Mouse (Mus musculus) heart, postnatal 0 days (tissue): Measurements from ENCODE around the gene Rnaseh2b. TPM values are rescaled to one million over a fixed set of nuclear protein-coding genes. Genes with fewer than 3 reads are reported as not detected.

Experiments used
- ATAC-seq: fragments of 200-750 bp; cut with Nextera tagmentation; 2 replicates; pipeline ENCODE4 v1.8.0; 2017; ENCODE audit warnings: low read depth, moderate number of reproducible peaks, moderate library complexity; ENCODE audit not compliant: insufficient read depth
- DNase-seq: peaks from one replicate; pipeline ENCODE4 v3.0.0-alpha.2; 2016; ENCODE audit warnings: low spot score
- H3K27ac ChIP-seq: fragments of 300-500 bp; sonication (generic); 2 replicates; pipeline ENCODE4 v1.5.1; 2014; ENCODE audit warnings: low read depth, mild to moderate bottlenecking
- H3K27me3 ChIP-seq: fragments of 300-500 bp; sonication (generic); 2 replicates; pipeline ENCODE4 v1.6.1; 2014; ENCODE audit warnings: low read length, mixed read lengths; ENCODE audit not compliant: control insufficient read depth, insufficient read depth
- H3K36me3 ChIP-seq: fragments of 300-500 bp; sonication (generic); replicated peaks from 2 replicates; pipeline ENCODE4 v1.6.1; 2014; ENCODE audit warnings: low read length, mixed read lengths; ENCODE audit not compliant: control insufficient read depth, insufficient read depth
- H3K4me1 ChIP-seq: fragments of 300-500 bp; sonication (generic); 2 replicates; pipeline ENCODE4 v1.6.1; 2014; ENCODE audit warnings: antibody characterized with exemption; ENCODE audit not compliant: control insufficient read depth, insufficient read depth
- H3K4me2 ChIP-seq: fragments of 300-500 bp; sonication (generic); 2 replicates; pipeline ENCODE4 v1.6.1; 2014; ENCODE audit warnings: low read depth, mild to moderate bottlenecking, low read length, moderate library complexity
- H3K4me3 ChIP-seq: fragments of 300-500 bp; sonication (generic); 2 replicates; pipeline ENCODE4 v1.5.1; 2014; ENCODE audit warnings: low read depth, low read length
- H3K9ac ChIP-seq: fragments of 300-500 bp; sonication (generic); replicated peaks from 2 replicates; pipeline ENCODE4 v1.6.1; 2014; ENCODE audit warnings: low read depth, low read length, mixed read lengths
- H3K9me3 ChIP-seq: fragments of 300-500 bp; sonication (generic); replicated peaks from 2 replicates; pipeline ENCODE4 v1.6.1; 2016; ENCODE audit warnings: low read length; ENCODE audit not compliant: control insufficient read depth
- CTCF ChIP-seq: IDR thresholded peaks from 2 replicates; pipeline ENCODE4 v1.5.1; 2016; ENCODE audit warnings: antibody characterized with exemption, control low read depth, low read depth
- EP300 ChIP-seq: IDR thresholded peaks from 2 replicates; pipeline ENCODE4 v1.6.1; 2016; ENCODE audit warnings: antibody characterized with exemption, low read depth
- WGBS: fragments of 180-500 bp; shearing (Covaris S2); extraction: QIAGEN DNeasy Blood & Tissue Kit; methylation state at CpG from one replicate; pipeline ENCODE4 v1.1.7; 2014; 5-methylcytosine and 5-hydroxymethylcytosine counted together
- polyA plus RNA-seq: library from polyadenylated mRNA; unstranded; fragments of >200 nt; fragmentation: Nextera tagmentation; extraction: Ambion mirVana; gene quantifications from 2 replicates; pipeline ENCODE4 v1.2.1, GENCODE M21; 2015
- total RNA-seq: library from RNA; depleted of rRNA; stranded (reverse); fragments of >200 nt; gene quantifications from 2 replicates; pipeline ENCODE4 v1.2.3, GENCODE M21; 2014; ENCODE audit warnings: low replicate concordance

The Rnaseh2b gene
- total and polyA plus RNA-seq, 2 experiments from 2014 or later: 23.9 to 38.0 TPM

DNA sequence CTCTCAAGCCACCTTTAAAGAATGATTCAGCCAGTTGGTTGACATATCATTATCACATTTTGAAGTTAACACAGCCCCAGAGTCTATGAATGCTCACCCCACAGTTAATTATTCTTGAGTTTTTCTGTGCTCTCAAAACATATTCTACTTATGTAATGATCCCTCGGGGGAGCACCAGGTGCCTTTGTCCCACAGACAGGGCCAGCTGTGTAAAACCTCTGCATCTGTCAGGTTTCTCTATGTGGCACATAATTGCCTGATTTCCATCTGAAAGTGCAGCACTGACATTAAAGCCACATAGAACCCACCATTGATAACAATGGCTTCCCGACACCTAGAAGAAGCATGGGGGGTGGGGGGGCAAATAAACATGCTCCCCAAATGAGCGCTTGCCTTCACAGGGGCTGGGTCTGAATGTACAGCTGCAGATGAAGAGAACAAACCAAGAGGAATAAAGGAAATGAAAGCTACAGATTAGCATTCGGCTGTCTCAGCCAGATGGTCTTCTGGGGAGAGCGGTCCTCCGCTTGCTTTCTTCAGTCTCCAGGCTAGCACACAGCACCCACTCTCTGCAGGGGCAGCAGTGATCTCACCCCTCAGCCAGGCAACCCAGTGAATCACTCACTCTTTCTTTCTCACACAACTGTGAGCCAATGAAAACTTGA, 96.8 kb downstream of the Rnaseh2b start:
- no peak overlapping the region for H3K27ac ChIP-seq
- no peaks in the 10 kb centered on the region for H3K36me3 ChIP-seq
- no peak overlapping the region for H3K9ac ChIP-seq
- no peaks in the 10 kb centered on the region for H3K27me3 ChIP-seq
- peak overlapping the region; percentile 10; the same call in 1 of the 2 replicates for H3K4me2 ChIP-seq
- 61% methylated on average over 6 of the region's 6 CpGs for WGBS
- no peaks in the 10 kb centered on the region for H3K9me3 ChIP-seq
- H3K4me3 ChIP-seq: no peak overlapping the region
- DNase-seq: no peak
- ATAC-seq: peak; percentile 49; the same call in 1 of the 2 replicates
- peaks cover 6% of the 10 kb centered on the region; the same call in 1 of the 2 replicates for H3K4me1 ChIP-seq
- TF ChIP-seq CTCF (no peak), EP300 (no peak)

DNA sequence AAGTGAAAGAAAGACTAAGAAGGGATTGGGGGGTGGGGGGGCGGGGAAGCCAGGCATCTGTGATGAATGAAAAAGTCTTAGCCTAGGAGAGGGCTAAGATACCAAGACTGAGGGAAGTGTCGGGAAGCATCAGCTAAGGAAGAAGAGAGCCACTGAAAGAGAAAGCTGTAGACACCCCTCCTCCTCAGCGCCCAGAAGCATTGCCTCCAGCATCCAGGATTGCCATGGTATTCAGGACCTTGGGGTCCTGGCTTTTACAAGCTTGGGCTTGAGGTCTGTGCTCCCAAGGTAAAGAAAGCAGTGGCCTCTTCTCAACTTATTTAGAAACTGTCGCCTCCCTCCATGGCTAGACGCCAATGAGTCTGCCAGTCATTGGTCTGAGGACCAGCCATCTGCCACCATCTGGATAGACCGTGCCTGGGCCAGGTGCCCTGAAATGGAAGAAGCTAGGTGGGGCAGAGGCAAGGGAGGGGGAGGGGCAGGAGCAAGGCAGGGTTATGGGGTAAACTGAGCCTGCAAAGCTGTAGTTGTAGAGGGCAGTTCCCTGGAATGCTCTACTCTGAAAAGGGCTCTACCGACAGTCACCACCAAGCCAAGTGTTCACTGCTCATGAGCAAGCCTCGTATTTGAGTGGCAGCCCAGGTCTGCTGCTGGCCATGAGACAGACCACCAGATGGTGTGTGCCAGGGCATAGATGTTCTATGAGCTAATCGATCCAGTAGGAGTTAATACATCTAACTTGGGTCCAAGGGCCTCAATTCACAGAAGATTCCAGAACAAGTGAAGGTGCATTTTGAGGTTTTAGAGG, 97.5 kb downstream of the Rnaseh2b start:
- TF ChIP-seq EP300: no peak
- no peak for TF ChIP-seq CTCF
- 0 out of 2 replicates have a peak overlapping the region, but pooled peaks have one; percentile 15 for H3K27ac ChIP-seq

DNA sequence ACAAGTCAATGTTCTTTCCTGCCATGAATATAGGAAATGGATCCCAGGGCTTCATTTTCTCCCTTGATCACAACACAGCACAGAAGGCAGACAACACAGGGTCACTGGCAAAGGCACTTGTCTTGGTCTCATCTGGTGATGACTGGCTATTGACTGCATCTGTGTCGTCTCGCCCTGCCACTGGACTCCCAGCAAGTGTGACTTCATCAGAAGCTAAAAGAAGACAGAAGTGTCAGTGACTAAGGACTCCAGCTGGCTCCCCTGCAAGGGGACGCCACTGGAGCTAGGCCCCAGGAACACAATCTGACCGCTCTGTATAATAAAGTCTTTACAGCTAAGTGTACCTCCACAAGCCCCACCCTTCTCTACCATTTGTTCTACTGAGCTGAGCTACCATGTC, 100.4 kb downstream of the Rnaseh2b start:
- Histone ChIP-seq H3K4me2 (no peak overlapping the region), H3K4me1 (peaks cover 10% of the 10 kb centered on the region), H3K4me3 (no peak overlapping the region), H3K9me3 (no peaks in the 10 kb centered on the region), H3K27me3 (no peaks in the 10 kb centered on the region), H3K9ac (no peak overlapping the region), H3K27ac (no peak overlapping the region), H3K36me3 (no peaks in the 10 kb centered on the region)
- DNase-seq (no peak), ATAC-seq (no peak)
- WGBS: 43% methylated on average over 4 of the region's 4 CpGs
- TF ChIP-seq CTCF (no peak), EP300 (no peak)

More for the DNA sequence above, 97.5 kb downstream of the Rnaseh2b start:
- H3K36me3 ChIP-seq: no peaks in the 10 kb centered on the region
- H3K4me2 ChIP-seq: peak overlapping the region; percentile 10; the same call in 1 of the 2 replicates
- no peak overlapping the region for H3K4me3 ChIP-seq
- H3K4me1 ChIP-seq: peaks cover 6% of the 10 kb centered on the region; the same call in 1 of the 2 replicates
- no peaks in the 10 kb centered on the region for H3K27me3 ChIP-seq
- H3K9me3 ChIP-seq: no peaks in the 10 kb centered on the region
- no peak for ATAC-seq
- no peak overlapping the region for H3K9ac ChIP-seq
- WGBS: 68% methylated on average over 9 of the region's 9 CpGs
- DNase-seq: no peak

DNA sequence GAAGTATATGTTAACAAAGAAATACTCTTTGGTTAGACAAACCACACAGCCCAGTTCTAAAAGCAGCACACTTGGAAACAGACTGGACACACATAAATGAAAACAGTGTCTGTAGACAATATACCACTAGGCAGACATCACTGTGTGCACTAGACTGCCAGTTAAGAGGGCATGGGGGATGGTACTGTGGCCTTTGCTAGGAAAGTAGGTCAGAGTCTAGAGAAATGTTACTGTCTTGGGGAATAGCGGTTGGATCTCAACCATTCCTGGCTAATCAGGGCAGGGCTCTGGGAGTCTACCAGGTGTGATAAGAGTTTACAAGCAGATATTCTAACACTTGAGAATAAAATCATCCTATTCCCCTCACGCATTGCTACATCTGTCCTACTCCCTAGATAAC, 103.0 kb downstream of the Rnaseh2b start:
- Histone ChIP-seq H3K4me2 (no peak overlapping the region), H3K4me1 (peaks cover 4% of the 10 kb centered on the region), H3K36me3 (no peaks in the 10 kb centered on the region), H3K27me3 (no peaks in the 10 kb centered on the region), H3K4me3 (no peak overlapping the region), H3K9ac (no peak overlapping the region), H3K9me3 (no peaks in the 10 kb centered on the region), H3K27ac (no peak overlapping the region)
- no peak for TF ChIP-seq CTCF
- no peak for TF ChIP-seq EP300
- DNase-seq (no peak), ATAC-seq (no peak)
- WGBS: 70% methylated on average over 2 of the region's 2 CpGs

DNA sequence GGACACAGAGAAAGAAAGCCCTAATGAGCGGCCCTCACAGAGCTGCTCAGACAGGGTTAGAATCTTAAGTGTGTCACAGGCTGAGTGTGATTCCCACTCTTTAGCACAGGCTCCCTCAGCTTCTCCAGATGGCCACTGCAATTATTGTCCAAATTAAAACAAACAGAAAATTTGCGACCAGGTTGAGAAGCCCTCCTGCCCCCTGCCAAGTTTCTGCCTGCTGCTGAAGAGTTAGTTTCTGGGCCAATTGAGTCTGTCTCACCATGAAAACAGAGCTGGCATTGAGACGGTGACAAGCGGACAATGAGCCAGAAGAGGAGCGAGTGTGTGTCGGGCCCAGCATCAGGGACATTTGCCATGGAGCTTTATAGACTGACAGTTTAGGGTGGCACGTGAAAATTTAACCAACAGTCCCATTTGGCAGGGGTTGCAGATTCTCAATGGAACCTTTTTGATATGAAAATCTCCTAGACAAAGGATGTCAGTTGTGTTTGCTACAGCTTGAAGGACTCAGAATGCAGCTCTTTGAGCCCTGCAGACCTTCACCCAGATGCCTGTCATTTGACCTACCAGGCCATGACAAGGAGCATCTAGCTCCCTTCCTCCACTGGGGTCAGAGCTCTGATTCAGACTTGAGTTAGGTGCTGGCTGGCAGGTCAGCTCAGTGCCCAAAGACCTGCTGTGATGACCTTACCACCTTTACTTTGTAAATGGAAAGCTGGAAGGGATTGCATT, 123.8 kb downstream of the Rnaseh2b start:
- DNase-seq (no peak), ATAC-seq (no peak)
- H3K4me2 ChIP-seq: no peak overlapping the region
- H3K4me1 ChIP-seq: peaks cover 14% of the 10 kb centered on the region; the same call in 1 of the 2 replicates
- H3K27ac ChIP-seq: no peak overlapping the region
- TF ChIP-seq EP300 (no peak), CTCF (no peak)
- no peaks in the 10 kb centered on the region for H3K9me3 ChIP-seq
- H3K4me3 ChIP-seq: no peak overlapping the region
- 71% methylated on average over 7 of the region's 7 CpGs for WGBS
- H3K9ac ChIP-seq: no peak overlapping the region
- H3K36me3 ChIP-seq: no peaks in the 10 kb centered on the region
- H3K27me3 ChIP-seq: no peaks in the 10 kb centered on the region
